Mouse (Mus musculus) CD4-positive naive resting alpha-beta T cell, adult 57 days (primary cell): Measurements from ENCODE around the gene Dagla. TPM values are rescaled to one million over a fixed set of nuclear protein-coding genes. Genes with fewer than 3 reads are reported as not detected.

Experiments
- total RNA-seq: library from RNA; stranded (reverse); gene quantifications from one replicate; pipeline ENCODE4 v1.2.4, GENCODE M21; 2023

Dagla gene
- total RNA-seq: not detected

GRCm38 (mm10) chr19:10304810-10305544, at the start of gene Dagla:
TSS of gene Dagla (minus strand) at chr19:10304877.

GRCm38 (mm10) chr19:10240654-10241305, 63.9 kb downstream of the Dagla start, which contains the start of gene Myrf:
TSS of gene Myrf (minus strand) at chr19:10240748.

GRCm38 (mm10) chr19:10203848-10204615, 100.6 kb downstream of the Dagla start, which contains the start of the genes Tmem258 and Fen1:
TSS of gene Tmem258 (plus strand) at chr19:10204014.
TSS of gene Fen1 (minus strand) at chr19:10204169.

Other genes starting within 250 kb of the Dagla start
- 0.83 TPM for gene Fads2, start 203.1 kb downstream of the Dagla start, total RNA-seq
- gene Fads1, start 122.0 kb downstream of the Dagla start, total RNA-seq: 14.6 TPM
- 102 TPM for gene Tmem258, start 100.9 kb downstream of the Dagla start, total RNA-seq
- gene Fen1, start 100.7 kb downstream of the Dagla start, total RNA-seq: 18.4 TPM
- gene Myrf, start 64.1 kb downstream of the Dagla start, total RNA-seq: 1.6 TPM
- gene Syt7, start 84.2 kb upstream of the Dagla start, total RNA-seq: not detected
- gene Lrrc10b, start 152.6 kb upstream of the Dagla start, total RNA-seq: not detected
- gene Ppp1r32, start 178.1 kb upstream of the Dagla start, total RNA-seq: 4.2 TPM
- 132 TPM for gene Cpsf7, start 220.4 kb upstream of the Dagla start, total RNA-seq
- gene Sdhaf2, start 221.3 kb upstream of the Dagla start, total RNA-seq: 44.8 TPM